Comparison of ENCODE assay signal across 8 mouse cellular contexts in genomic region chr13:20271799-20272198, GRCm38 (mm10).
A peak's percentile ranks its signal among the peaks of the same experiment; 100 is the strongest.
DNase-seq lines count a peak whose midpoint lies in the region; ATAC-seq and TF ChIP-seq lines count a peak whose summit lies in the region.

No protein-coding gene starts in this region.

- no peak overlapping the region for H3K27ac ChIP-seq in forebrain, embryonic 15.5 days (replicated peaks)
- H3K27ac ChIP-seq in forebrain, embryonic 16.5 days (ENCODE audit: low read length): no peak overlapping the region
- H3K27ac ChIP-seq in ES-Bruce4 (ENCODE audit: insufficient read depth, low read length): no peak overlapping the region

- H3K27me3 ChIP-seq in forebrain, embryonic 15.5 days: 0 out of 2 replicates have a peak, but pooled peaks cover 3% of the 10 kb centered on the region
- H3K27me3 ChIP-seq in forebrain, embryonic 16.5 days (replicated peaks; ENCODE audit: control insufficient read depth, insufficient read depth, low read length): no peaks in the 10 kb centered on the region
- H3K27me3 ChIP-seq in ES-Bruce4 (ENCODE audit: control insufficient read depth, insufficient read depth, low read length, poor library complexity, severe bottlenecking): no peaks in the 10 kb centered on the region

- H3K4me2 ChIP-seq in forebrain, embryonic 15.5 days (replicated peaks): no peak overlapping the region
- no peak overlapping the region for H3K4me2 ChIP-seq in forebrain, embryonic 16.5 days (ENCODE audit: low read length)

- WGBS in forebrain, embryonic 15.5 days: 47% methylated on average over 3 of the region's 3 CpGs
- 35% methylated on average over 3 of the region's 3 CpGs for WGBS in forebrain, embryonic 16.5 days

- DNase-seq in left cerebral cortex, adult 18-20 months (ENCODE audit: low spot score in 2 of 2): peak; percentile 23 to 33
- no peak for DNase-seq in left cerebral cortex, adult 8-10 months (ENCODE audit: low spot score in 2 of 2)
- peak; percentile 73 for DNase-seq in brain, adult 2 months (ENCODE audit: low read depth, low spot score)
- no peak for DNase-seq in ovary, postnatal 10 days (ENCODE audit: low spot score)
- DNase-seq in layer of hippocampus, adult 8-10 months (ENCODE audit: low spot score in 2 of 2): no peak

- H3K9me3 ChIP-seq in forebrain, embryonic 15.5 days: no peaks in the 10 kb centered on the region
- H3K9me3 ChIP-seq in forebrain, embryonic 16.5 days (ENCODE audit: control insufficient read depth, low read length): no peaks in the 10 kb centered on the region
- no peaks in the 10 kb centered on the region for H3K9me3 ChIP-seq in ES-Bruce4 (replicated peaks; ENCODE audit: control insufficient read depth, insufficient read depth, low read length, poor library complexity, severe bottlenecking)

- no peak for TF ChIP-seq POLR2A in ES-Bruce4 (IDR thresholded peaks at IDR 0.05; ENCODE audit: insufficient read depth, low read length)

- no peaks in the 10 kb centered on the region for H3K4me1 ChIP-seq in forebrain, embryonic 15.5 days
- H3K4me1 ChIP-seq in forebrain, embryonic 16.5 days (replicated peaks; ENCODE audit: control insufficient read depth, insufficient read depth, low read length): peaks cover 3% of the 10 kb centered on the region; the same call in 1 of the 2 replicates
- no peaks in the 10 kb centered on the region for H3K4me1 ChIP-seq in ES-Bruce4 (ENCODE audit: control insufficient read depth, insufficient read depth, low read length)

- no peak overlapping the region for H3K9ac ChIP-seq in forebrain, embryonic 15.5 days (replicated peaks)
- no peak overlapping the region for H3K9ac ChIP-seq in forebrain, embryonic 16.5 days (replicated peaks; ENCODE audit: low read depth, low read length)
- no peak overlapping the region for H3K9ac ChIP-seq in ES-Bruce4 (ENCODE audit: low read depth, poor library complexity, severe bottlenecking)

- no peaks in the 10 kb centered on the region for H3K36me3 ChIP-seq in forebrain, embryonic 15.5 days
- H3K36me3 ChIP-seq in forebrain, embryonic 16.5 days (ENCODE audit: control insufficient read depth, insufficient read depth): no peaks in the 10 kb centered on the region
- no peaks in the 10 kb centered on the region for H3K36me3 ChIP-seq in ES-Bruce4 (ENCODE audit: control insufficient read depth, insufficient read depth, low read length, poor library complexity, severe bottlenecking)

- ATAC-seq in forebrain, embryonic 15.5 days (replicated peaks): peak; percentile 62
- ATAC-seq in forebrain, embryonic 16.5 days: no peak; the same call in 1 of the 2 replicates

- TF ChIP-seq EP300 in ES-Bruce4 (IDR thresholded peaks at IDR 0.05; ENCODE audit: insufficient read depth, low read depth, low read length): no peak

- TF ChIP-seq CTCF in ES-Bruce4 (IDR thresholded peaks at IDR 0.05; ENCODE audit: low read depth, low read length): peak; percentile 15

- no peak overlapping the region for H3K4me3 ChIP-seq in forebrain, embryonic 15.5 days
- no peak overlapping the region for H3K4me3 ChIP-seq in forebrain, embryonic 16.5 days (replicated peaks; ENCODE audit: low read length)
- H3K4me3 ChIP-seq in ES-Bruce4 (ENCODE audit: low read depth, low read length): no peak overlapping the region

Comparison
In these comparisons a context has a peak if more than half of its experiments do, and no peak if none do; other contexts are left out.
1. DNase-seq: peak in left cerebral cortex, adult 18-20 months (2 of 2) and brain, adult 2 months (single experiment); none in left cerebral cortex, adult 8-10 months (0 of 2), ovary, postnatal 10 days (single experiment) and layer of hippocampus, adult 8-10 months (0 of 2).